Mouse (Mus musculus) embryo, embryonic 9.5 days (tissue): ENCODE measurements around the gene Pip5k1b.

Source experiments
- DNase-seq: peaks from one replicate; pipeline ENCODE4 v3.0.0-alpha.2; 2017; ENCODE audit errors: extremely low spot score

Pip5k1b gene

GRCm38 (mm10) chr19:24336370-24337076, 219.1 kb downstream of the Pip5k1b start:
- DNase-seq, result no peak

- DNase-seq, result no peak
Observed at GRCm38 (mm10) chr19:24335611-24336343, 219.9 kb downstream of the Pip5k1b start.

- DNase-seq, result no peak
Observed at GRCm38 (mm10) chr19:24332956-24333355, 222.7 kb downstream of the Pip5k1b start.

- DNase-seq, result no peak
Observed at GRCm38 (mm10) chr19:24331274-24331673, 224.4 kb downstream of the Pip5k1b start.

GRCm38 (mm10) chr19:24330366-24330765, 225.3 kb downstream of the Pip5k1b start:
- no peak for DNase-seq

- DNase-seq, result no peak
Observed at GRCm38 (mm10) chr19:24327921-24328320, 227.8 kb downstream of the Pip5k1b start.

GRCm38 (mm10) chr19:24326969-24327368, 228.7 kb downstream of the Pip5k1b start:
- no peak for DNase-seq

GRCm38 (mm10) chr19:24325692-24326091, 230.0 kb downstream of the Pip5k1b start:
- no peak for DNase-seq

GRCm38 (mm10) chr19:24323841-24324613, 231.6 kb downstream of the Pip5k1b start:
- peak; percentile 37 for DNase-seq

GRCm38 (mm10) chr19:24321900-24322311, 233.8 kb downstream of the Pip5k1b start:
- no peak for DNase-seq

GRCm38 (mm10) chr19:24321211-24321899, 234.3 kb downstream of the Pip5k1b start:
- DNase-seq, result no peak

- DNase-seq, result no peak
Observed at GRCm38 (mm10) chr19:24318172-24318571, 237.5 kb downstream of the Pip5k1b start.

- DNase-seq, result no peak
Observed at GRCm38 (mm10) chr19:24317731-24318130, 237.9 kb downstream of the Pip5k1b start.

GRCm38 (mm10) chr19:24317038-24317591, 238.6 kb downstream of the Pip5k1b start:
- DNase-seq, result no peak

- no peak for DNase-seq
Observed at GRCm38 (mm10) chr19:24316060-24316725, 239.5 kb downstream of the Pip5k1b start.

GRCm38 (mm10) chr19:24315234-24315633, 240.4 kb downstream of the Pip5k1b start:
- no peak for DNase-seq

- no peak for DNase-seq
Observed at GRCm38 (mm10) chr19:24314676-24315075, 241.0 kb downstream of the Pip5k1b start.

GRCm38 (mm10) chr19:24312556-24313342, 242.9 kb downstream of the Pip5k1b start:
- no peak for DNase-seq

GRCm38 (mm10) chr19:24312046-24312445, 243.6 kb downstream of the Pip5k1b start:
- no peak for DNase-seq

- peak; percentile 59 for DNase-seq
Observed at GRCm38 (mm10) chr19:24308305-24308705, 247.4 kb downstream of the Pip5k1b start.
